Mouse (Mus musculus): ENCODE results near the gene Csnk1e.

The Csnk1e gene

GRCm38 (mm10) chr15:79424602-79425001, 30.8 kb downstream of the Csnk1e start:
- no peak for DNase-seq (ENCODE audit: low read depth, low spot score)

GRCm38 (mm10) chr15:79422715-79423243, 32.6 kb downstream of the Csnk1e start:
- DNase-seq (ENCODE audit: low read depth, low spot score) = no peak

- no peak for DNase-seq (ENCODE audit: low read depth, low spot score)
Observed at GRCm38 (mm10) chr15:79418677-79419076, 36.7 kb downstream of the Csnk1e start.

- DNase-seq (ENCODE audit: low read depth, low spot score) = no peak
Observed at GRCm38 (mm10) chr15:79418265-79418664, 37.1 kb downstream of the Csnk1e start.

- DNase-seq (ENCODE audit: low read depth, low spot score) = no peak
Observed at GRCm38 (mm10) chr15:79417379-79417778, 38.0 kb downstream of the Csnk1e start.

- DNase-seq (ENCODE audit: low read depth, low spot score) = no peak
Observed at GRCm38 (mm10) chr15:79416460-79417085, 38.8 kb downstream of the Csnk1e start.

- no peak for DNase-seq (ENCODE audit: low read depth, low spot score)
Observed at GRCm38 (mm10) chr15:79414513-79414912, 40.9 kb downstream of the Csnk1e start.

- no peak for DNase-seq (ENCODE audit: low read depth, low spot score)
Observed at GRCm38 (mm10) chr15:79413802-79414201, 41.6 kb downstream of the Csnk1e start.

GRCm38 (mm10) chr15:79413201-79413600, 42.2 kb downstream of the Csnk1e start:
- no peak for DNase-seq (ENCODE audit: low read depth, low spot score)

GRCm38 (mm10) chr15:79411363-79412065, 43.9 kb downstream of the Csnk1e start:
- DNase-seq (ENCODE audit: low read depth, low spot score) = no peak

- no peak for DNase-seq (ENCODE audit: low read depth, low spot score)
Observed at GRCm38 (mm10) chr15:79409077-79409573, 46.2 kb downstream of the Csnk1e start.

GRCm38 (mm10) chr15:79406564-79406963, 48.8 kb downstream of the Csnk1e start:
- DNase-seq (ENCODE audit: low read depth, low spot score) = no peak

- no peak for DNase-seq (ENCODE audit: low read depth, low spot score)
Observed at GRCm38 (mm10) chr15:79404277-79404676, 51.1 kb downstream of the Csnk1e start.

GRCm38 (mm10) chr15:79403763-79404210, 51.6 kb downstream of the Csnk1e start:
- DNase-seq (ENCODE audit: low read depth, low spot score) = no peak

- peak; percentile 81 for DNase-seq (ENCODE audit: low read depth, low spot score)
Observed at GRCm38 (mm10) chr15:79402836-79403762, 52.3 kb downstream of the Csnk1e start, which contains the start of gene Tmem184b. TSS of gene Tmem184b (minus strand) at chr15:79403569.

GRCm38 (mm10) chr15:79402176-79402575, 53.2 kb downstream of the Csnk1e start:
- no peak for DNase-seq (ENCODE audit: low read depth, low spot score)

GRCm38 (mm10) chr15:79400975-79401365, 54.4 kb downstream of the Csnk1e start:
- no peak for DNase-seq (ENCODE audit: low read depth, low spot score)

GRCm38 (mm10) chr15:79400134-79400974, 55.0 kb downstream of the Csnk1e start:
- DNase-seq (ENCODE audit: low read depth, low spot score) = no peak

- no peak for DNase-seq (ENCODE audit: low read depth, low spot score)
Observed at GRCm38 (mm10) chr15:79399231-79400052, 55.9 kb downstream of the Csnk1e start.

GRCm38 (mm10) chr15:79396736-79397135, 58.6 kb downstream of the Csnk1e start:
- no peak for DNase-seq (ENCODE audit: low read depth, low spot score)

Measured in retina, postnatal 7 days (tissue).